Mouse (Mus musculus) induced T-regulatory cell, adult 2 months (primary cell): ENCODE results near the gene Gng3.
"Not testable (repeated sequence)": the region's sequence is repeated elsewhere in the genome, so short reads cannot be mapped to it uniquely, and the experiment has no call there.

Experiments
- DNase-seq: peaks from one replicate; pipeline ENCODE4 v3.0.0-alpha.2; 2012; ENCODE audit warnings: low read depth

Gng3 gene

DNA sequence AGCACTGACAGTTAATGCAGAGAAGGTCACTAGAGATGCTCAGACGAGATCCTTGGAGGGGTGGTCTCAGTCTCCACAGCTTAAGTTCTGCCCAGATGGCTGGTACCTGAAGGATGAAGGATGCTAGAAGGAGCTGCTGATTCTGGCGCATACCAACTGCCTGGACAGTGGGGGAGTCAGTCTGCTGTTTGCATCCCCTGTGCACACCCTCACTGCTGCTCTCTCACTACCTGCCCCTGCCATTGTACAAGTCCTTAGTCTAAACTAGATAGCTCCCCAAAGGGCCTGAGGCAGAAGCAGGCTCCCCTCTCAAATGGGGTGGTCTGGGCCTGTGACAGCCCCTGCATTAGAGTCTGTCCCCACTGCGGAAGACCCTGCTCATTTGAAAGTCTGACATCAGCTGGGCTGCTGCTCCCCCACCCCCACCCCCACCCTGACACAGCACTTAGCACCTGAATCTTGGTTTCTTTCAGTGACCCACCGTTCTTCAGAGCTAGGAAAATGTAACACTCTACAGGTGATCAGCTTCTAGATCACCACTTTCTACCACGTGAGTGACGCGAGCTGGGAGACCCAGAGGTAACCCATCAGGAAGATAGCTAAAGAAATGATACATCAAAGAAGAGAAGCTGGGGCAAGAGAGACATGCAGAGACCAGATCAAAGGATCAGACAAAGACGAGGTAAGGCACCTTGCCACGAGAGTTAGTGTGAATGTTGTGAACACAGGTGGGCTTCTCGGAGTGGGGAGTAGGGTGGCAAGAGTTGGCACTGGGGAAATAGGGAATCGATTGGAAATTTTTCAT is at the start of gene Gng3:
Gene Gng3, minus strand, starts transcription at position 92 of the 805 bp plus-strand sequence.
- DNase-seq, result peak; percentile 31

DNA sequence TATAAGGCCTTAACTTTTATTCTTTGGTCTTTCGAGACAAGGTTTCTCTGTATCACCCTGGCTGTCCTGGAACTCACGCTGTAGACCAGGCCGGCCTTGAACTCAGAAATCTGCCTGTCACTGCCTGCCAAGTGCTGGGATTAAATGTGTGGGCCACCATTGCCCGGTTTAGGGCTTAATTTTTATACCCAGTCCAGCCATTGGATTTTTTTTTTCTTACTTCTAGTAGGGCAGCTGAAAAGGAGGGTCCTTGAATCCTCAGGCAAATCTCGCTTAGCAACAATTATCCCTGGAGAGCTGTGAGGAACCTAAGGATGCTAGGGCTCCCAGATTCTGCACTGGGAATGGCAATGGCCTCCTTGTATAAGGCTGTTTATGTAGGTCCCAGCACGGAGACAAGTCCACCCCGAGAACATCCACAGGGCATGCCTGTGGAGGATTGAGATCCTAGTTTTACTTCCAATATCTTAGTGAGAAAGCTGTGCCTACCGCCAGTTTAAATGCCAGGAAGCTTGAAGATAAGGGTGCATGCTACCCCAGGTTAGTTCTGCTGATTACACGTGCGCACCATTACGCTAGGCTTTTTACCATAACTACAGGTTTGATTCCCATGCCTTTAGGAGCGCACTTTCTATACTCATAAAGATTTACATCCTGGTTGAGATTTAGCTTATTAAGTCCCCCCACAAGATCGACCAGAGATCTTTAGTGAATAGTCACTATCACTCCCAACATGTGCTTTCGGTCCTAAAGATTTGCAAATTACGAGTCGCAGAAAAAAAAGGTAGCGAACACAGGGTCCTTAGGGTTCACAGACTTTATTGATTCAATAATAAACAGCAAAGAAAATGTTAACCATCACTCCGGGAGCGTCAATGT is 48.8 kb upstream of the Gng3 start:
- no peak for DNase-seq

DNA sequence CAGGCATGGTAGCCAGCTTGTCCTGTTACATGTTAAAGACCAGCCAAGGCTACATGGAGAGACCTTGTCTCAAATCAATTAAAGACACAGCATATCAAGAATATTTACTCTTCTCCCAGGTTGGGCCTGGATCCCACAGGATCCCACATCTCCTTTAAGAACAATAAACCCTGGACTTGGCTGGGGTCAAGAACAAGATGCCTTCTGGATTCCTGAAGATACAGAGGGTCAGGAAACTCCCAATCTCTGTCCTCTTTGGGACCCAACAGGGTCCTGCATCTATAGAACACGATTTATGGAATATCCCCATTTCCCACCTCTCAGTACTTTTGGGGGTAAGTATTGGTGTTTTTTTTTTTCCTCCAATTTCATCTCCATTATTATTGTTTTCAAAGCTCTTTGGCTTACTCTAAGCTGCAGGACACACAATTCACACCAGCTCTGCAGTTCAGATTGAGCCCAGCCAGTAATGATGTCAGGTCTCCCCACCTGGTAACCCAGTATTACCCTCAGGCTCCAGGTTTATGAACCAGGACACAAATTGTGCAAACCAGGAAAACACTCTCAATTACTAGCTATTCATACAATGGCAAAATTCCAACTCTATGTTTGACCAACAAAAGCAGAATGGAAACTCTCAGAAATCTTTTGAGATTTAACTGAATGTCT is 48.1 kb upstream of the Gng3 start:
- peak; percentile 15 for DNase-seq

DNA sequence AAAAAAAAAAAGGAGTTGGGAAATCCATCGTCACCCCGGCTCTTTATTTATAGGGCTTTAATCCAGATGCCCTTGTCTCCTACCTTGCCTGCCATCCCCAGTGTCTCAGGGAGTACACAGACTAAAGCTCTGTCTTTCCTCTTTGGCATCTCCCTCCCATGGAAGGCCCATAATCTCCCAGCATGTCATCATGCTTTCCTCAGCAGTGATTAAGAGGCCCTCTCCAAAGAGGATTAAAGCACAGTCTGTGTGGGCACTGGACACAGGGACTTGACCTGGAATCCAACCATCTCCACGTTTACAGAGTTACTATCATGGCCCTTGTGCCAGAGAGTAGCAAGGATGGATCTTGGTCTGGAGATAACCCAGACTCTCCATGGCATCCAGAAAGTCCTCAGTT is 44.6 kb upstream of the Gng3 start, which contains the start of the genes Lbhd1 and Gm49403:
Gene Lbhd1, plus strand, starts transcription at position 117 of the 400 bp plus-strand sequence.
Gene Gm49403, plus strand, starts transcription at position 315 of the 400 bp plus-strand sequence.
- no peak for DNase-seq

DNA sequence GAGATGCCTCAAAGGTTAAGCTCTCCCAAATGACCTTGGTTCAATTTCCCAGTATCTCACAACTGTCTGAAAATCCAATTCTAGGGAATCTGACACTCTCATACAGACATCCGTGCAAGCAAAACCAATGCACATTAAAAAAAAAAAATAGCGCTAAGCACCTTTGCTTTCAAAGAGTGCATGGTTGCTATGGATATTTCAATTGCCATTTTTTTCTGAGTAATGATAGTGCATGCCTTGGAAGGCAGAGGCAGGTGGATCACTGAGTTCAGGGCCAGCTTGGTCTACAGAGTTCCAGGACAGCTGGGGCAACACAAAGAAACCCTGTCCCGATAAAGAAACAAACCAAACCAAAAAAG is 42.0 kb upstream of the Gng3 start:
- no peak for DNase-seq

DNA sequence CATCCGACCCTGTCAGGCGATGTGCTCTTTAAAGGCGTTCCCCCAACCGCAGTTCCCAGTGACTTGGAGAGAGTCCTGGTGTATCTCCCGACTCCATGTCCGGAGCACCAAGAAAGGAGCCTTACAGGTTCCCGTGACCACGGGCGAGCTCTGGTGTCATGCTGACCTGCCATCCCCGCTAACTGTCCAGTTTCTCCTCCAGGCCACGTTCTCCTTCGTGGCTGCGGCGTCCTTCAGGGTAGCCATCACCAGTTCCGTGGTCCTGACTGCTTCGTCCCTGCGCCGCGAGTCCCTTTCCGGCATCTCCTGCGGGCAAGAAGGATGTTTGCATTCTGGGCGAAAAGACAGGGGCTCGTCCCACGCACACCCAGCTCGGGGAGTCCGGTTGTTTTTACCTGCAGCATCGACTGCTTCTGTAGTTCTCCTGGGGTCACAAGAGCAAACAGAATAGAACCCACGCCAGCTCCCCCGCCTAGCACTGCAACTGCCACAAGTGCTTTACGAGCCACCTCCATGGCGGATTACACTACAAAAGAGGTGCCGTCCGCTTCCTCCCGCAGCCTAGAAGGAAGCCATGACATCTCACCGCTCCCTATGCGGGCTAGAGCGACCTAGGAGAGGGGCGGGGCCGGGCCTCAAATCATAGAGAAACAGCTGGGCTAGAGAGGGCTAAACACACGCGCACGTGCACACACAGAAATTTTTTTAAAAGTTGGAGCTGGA is 41.5 kb upstream of the Gng3 start, which contains the start of gene Uqcc3:
Gene Uqcc3, minus strand, starts transcription at position 613 of the 723 bp plus-strand sequence.
- peak; percentile 92 for DNase-seq

DNA sequence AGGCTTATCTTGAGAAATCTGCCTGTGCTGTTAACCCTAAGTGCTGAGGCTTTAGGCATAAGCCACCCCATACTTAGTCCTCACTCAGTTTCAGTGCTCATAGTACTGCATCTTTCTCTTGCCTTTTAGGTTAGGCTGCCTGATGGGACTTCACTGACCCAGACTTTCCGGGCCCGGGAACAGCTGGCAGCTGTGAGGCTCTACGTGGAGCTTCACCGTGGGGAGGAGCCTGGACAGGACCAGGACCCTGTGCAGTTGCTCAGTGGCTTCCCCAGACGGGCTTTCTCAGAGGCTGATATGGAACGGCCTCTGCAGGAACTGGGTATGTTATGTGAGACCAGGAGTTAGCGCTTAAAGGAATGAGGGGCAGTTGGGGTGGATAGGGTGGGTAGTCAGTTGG is 36.0 kb upstream of the Gng3 start:
- DNase-seq, result no peak

DNA sequence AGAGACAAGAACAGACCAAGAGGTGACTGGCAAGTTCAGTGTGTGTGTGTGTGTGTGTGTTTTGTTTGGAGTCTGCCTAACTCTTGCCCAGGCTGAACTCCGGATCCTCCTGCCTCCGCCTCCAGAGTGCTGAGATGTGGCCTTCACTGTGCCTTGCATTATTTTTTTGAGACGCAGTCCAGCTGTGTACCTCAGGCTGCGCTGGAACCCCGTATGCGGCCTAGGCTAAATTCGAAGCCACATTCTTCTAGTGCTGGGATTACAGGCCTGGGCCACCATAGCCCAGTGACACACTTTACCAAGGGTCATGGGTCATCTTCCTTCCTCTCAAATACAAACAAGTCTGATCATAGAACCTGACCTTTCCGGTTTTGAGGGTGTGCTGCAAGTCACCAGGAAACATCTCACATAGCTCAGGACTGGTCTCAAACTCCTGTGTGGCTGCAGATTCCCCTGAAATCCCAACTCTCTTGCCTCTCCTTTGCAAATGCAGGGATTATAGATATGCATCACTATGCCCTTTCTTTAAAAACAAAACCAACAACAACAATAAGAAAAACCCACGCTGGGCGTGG is 33.4 kb upstream of the Gng3 start:
- DNase-seq, result peak; percentile 23

DNA sequence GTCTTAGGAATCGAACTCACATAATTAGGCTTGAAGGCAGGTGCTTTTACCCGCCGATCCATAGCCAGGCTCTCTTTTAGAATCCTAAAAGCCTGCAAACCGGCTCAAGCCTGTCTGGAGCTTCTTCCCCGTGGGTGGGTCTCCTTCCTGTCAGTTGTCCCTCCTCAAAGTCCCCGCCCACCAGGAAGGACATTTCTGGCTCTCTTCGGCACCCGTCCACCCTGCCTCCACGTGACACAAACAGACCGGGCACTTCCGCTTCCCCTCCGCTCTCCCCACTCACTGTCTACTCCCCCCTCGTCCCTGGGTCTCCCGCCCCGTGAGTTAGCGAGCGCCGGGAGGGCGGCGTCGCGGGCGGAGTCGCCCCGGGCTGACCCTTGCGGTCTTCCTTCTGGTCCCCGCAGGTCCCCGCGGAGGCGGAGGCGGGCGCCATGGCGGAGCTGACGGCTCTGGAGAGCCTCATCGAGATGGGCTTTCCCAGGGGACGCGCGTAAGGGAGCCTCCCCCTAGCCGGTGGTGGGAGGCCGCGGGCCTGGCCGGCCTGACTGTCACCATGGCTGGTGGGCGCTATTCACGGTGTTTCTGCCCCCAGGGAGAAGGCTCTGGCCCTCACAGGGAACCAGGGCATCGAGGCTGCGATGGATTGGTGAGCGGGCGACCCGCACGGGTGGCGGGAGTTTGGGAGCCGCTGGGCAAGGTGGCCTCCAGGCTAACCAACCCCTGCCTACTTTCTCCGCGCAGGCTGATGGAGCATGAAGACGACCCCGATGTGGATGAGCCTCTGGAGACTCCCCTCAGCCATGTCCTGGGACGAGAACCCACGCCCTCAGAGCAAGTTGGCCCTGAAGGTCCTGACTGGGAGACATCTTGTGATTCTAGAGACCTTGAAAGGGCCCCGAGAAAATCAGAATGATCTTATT is 32.5 kb upstream of the Gng3 start, which contains the start of gene Ubxn1:
Gene Ubxn1, plus strand, starts transcription at position 230 of the 920 bp plus-strand sequence.
- peak; percentile 97 for DNase-seq

DNA sequence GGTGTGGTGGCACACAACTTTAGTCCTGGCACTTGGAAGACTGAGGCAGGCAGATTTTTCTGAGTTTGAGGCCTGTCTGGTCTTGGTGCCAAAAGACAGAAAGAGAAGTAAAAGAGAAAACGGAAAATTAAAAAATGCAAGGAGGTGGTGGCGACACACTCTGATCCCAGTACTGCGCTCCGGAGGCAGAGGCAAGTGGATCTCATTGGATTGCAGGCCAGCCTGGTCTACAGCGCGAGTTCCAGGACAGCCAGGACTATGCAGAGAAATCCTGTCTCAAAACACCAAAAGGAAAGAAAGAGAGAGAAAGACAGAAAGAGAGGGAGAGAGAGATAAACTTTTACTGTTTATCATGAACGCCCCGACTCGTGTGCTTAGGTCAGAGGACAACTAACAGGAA is 31.8 kb upstream of the Gng3 start:
- DNase-seq, result no peak

DNA sequence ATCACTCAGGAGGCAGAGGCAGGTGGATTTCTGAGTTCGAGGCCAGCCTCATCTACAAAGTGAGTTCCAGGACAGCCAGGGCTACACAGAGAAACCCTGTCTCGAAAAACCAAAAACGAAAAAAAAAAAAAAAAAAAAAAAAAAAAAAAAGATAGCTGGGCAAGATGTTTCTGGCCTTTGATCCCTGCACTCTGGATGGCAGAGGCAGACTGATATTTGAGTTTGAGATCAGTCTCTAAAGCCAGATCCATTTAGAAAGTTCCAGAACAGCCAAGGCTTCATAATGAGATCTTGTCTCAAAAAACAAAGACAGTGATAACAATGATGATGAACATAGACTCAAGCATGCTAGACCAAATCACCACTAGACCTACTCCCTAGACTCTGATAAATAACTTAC is 31.4 kb upstream of the Gng3 start:
- not testable (repeated sequence) for DNase-seq

DNA sequence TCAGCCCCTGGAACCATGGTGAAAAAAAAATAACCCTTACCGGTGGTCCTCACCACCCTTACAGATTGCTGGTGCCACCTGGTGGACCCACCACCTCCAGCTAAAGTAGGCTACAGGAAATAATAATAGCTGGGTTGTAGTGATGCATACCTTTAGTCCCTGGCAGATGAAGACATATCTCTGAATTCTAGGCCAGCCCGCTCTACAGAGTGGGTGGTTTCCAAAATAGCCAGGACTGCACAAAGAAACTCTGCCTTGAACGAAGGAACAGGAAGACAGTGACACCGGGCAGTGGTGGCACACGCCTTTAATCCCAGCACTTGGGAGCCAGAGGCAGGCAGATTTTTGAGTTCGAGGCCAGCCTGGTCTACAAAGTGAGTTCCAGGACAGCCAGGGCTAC is 25.3 kb upstream of the Gng3 start:
- no peak for DNase-seq

DNA sequence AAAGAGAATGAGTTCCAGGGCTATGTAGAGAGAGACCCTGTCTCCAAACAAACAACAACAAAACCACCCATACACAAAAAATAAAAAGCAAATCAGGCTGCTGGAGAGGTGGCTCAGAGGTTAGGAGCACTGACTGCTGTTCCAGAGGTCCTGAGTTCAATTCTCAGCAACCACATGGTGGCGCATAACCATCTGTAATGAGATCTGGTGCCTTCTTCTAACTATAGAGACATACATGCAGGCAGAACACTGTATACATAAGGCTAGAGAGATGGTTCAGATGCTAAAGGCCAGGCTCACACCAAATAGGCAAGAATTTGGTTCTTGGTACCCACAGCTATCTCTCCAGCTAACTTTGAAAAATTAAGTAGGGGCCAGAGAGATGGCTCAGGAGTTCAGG is 20.0 kb upstream of the Gng3 start:
- DNase-seq, result peak; percentile 75

DNA sequence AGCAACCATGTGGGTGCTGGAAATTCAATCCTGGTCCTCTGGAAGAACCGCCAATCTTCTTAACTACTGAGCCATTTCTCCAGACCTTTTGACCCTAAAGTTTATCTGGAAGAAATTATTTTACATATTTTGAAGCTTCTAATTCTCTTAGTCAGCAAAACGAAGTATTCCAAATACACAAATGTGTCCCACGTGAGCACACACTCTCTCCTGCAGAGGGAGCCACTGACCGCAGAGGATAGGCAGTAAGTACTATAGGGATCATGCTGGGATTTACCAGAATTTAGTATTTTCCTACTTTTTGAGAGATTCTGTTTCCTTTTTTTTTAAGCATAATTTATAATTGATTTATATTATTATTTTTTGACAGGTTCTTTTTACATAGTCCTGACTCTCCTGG is 18.7 kb upstream of the Gng3 start:
- peak; percentile 68 for DNase-seq

DNA sequence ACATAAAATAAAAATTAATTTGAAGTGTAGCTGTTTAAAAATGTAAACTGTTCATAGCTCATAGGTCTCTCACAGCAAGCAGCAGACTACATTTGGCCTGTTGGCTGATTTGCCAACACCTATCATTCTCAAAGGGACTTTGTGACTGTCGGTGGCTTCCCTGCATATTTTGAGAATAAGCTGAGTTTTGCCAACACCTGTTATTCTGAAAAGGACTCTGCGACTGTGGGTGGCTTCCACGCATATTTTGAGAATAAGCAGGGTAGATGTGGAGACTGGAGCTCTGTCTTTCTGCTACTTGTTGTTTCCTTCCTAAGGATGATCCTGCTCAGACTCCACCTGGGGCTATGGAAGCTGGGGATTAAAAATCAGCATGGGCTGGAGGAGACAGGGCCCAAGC is 14.1 kb upstream of the Gng3 start:
- no peak for DNase-seq

DNA sequence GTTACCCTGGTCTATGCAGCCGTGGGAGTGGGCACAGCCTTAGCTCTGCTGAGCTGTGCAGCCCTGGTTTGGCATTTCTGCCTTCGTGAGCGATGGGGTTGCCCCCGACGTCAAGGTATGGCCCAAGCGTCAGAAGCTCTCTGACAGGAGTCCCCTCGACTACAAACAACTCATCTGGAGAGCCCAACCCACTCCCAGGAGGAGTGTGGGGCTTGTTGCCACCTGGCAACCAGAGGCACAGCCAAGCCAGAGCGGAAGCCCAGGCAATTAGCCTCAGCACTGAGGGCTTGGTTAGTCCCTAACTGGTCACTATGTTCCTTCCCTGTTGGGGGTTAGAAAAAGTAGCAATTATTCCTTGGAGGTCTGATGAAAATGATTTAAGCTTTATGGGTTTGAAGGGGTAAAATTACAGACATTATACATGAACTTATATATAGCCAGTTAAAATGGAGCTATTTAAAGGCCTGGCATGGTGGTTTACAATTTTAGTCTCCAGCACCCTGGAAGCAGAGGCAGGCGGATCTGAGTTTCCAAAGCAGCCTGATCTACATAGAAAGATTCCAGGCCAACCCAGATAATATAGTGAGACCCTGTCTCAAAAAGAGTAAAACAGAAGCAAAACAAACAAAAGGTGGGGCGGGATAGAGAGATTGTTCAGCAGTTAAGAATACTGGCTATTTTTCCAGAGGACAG is 13.4 kb upstream of the Gng3 start:
- no peak for DNase-seq

DNA sequence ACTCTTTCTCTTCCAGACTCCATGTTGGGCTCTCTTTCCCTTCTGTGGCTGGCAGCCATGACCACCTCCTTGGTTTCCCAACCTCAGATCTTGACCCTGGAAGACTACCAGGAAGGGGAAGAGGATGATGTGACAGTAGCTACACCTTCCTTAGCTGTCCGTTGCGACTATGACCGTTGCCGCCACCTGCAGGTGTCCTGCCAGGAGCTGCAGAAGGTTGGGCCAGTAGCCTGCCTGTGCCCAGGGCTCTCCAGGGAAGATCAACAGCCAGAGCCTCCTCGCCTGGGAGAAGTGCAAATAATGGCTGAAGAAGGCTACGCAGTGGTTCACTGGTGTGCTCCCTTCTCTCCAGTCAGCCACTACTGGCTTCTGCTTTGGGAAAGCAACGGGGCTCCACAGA is 12.6 kb upstream of the Gng3 start:
- DNase-seq, result no peak

DNA sequence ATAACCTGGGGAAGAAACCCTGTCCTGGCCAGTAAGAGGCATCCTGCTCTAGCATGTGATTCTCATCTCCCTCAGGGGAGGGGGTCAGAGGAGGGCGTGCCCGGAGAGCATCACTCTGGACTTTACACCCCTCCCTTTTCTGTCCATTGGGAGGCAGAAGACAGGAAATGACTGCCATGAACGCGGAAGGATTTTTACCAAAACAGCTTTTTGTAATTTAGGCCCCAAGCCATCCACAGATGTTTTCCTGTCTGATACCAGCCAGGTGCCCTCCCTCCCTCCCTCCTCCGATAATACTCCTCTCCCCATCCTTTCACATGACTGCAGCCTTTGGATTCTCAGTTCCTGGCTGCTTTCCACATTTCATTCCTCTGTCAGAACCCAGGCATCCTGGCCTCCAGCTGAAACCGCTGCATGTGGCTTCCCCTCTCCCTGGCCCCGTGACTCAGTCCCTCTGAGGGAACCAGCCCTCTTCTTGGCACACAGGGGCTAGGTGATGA is 11.5 kb upstream of the Gng3 start, which contains the start of gene Lrrn4cl:
Gene Lrrn4cl, plus strand, starts transcription at position 367 of the 500 bp plus-strand sequence.
- no peak for DNase-seq

DNA sequence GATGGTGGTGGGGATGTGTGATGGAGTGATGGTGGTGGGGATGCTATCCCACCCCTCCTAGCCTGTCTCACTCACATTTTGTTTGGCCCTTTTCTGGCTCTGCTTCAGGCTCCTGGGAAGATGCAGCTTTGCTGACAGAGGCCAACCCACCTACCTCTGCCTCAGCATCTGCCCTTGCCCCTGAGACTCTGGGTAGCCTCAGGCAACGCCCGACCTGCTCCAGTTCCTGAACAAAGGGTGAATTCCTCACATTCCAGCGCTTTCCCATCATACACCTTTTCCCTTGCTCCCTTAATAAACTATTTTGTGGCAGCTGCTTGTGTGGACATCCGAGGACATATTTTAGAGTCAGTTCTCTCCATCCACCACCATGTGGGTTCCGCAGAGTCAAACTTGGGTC is 9.4 kb upstream of the Gng3 start:
- DNase-seq, result no peak
